Mouse (Mus musculus): ENCODE measurements around the gene Gm17655.

DNA sequence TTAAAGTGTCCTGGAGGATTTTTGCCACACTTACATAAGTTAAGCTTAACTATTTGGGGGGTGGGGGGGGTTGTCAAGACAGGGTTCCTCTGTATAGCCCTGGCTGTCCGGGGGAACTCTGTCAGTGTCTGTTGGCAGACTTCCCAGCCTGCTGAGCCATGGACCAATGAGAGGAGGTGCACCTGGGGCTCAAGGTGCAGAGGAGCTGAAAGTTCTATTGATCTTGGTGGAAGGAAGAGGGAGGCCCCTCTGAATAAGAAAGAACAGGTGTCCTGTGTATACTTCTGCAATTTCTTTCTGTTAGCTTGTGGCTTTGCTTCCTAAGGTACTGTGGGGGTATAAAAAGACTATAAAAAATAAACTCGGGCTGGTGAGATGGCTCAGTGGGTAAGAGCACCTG is 19.2 kb upstream of the Gm17655 start:
- TF ChIP-seq POLR2A (IDR thresholded peaks at IDR 0.05; ENCODE audit: borderline replicate concordance, extremely low read depth, insufficient read depth, insufficient read length, poor library complexity, severe bottlenecking): no peak
- no peak for TF ChIP-seq CTCF (IDR thresholded peaks at IDR 0.05; ENCODE audit: borderline replicate concordance, extremely low read depth, insufficient read depth, insufficient read length)

All from brain, embryonic 14.5 days (tissue).